Mouse (Mus musculus): Measurements from ENCODE around the gene Fbln5. TPM values are rescaled to one million over a fixed set of nuclear protein-coding genes. Genes with fewer than 3 reads are reported as not detected.

Gene Fbln5
- 10 to 100 TPM; 78.4 to 96.9 TPM for total RNA-seq (2021)
- long read RNA-seq, experiment 1, full-length matches to known transcripts, result 63 of 80 reads
- long read RNA-seq, experiment 1, partial matches to known transcripts, result 7 of 80 reads
- long read RNA-seq, experiment 1, other reads (novel, unspliced or antisense), result 10 of 80 reads
- long read RNA-seq, experiment 2, full-length matches to known transcripts, result 106 of 150 reads
- long read RNA-seq, experiment 2, partial matches to known transcripts, result 31 of 150 reads
- long read RNA-seq, experiment 2, other reads (novel, unspliced or antisense), result 13 of 150 reads

- DNase-seq (ENCODE audit: low spot score in 2 of 2), result peak in 1 of 2 experiments; percentile 11
Measured at GRCm38 (mm10) chr12:101818608-101819370, at the start of gene Fbln5. Fbln5 (minus strand) TSS chr12:101819055.

- no peak for DNase-seq (ENCODE audit: low spot score in 2 of 2)
Measured at GRCm38 (mm10) chr12:101862286-101862964, 43.6 kb upstream of the Fbln5 start.

- DNase-seq (ENCODE audit: low spot score in 2 of 2), result no peak
Measured at GRCm38 (mm10) chr12:101860256-101860655, 41.4 kb upstream of the Fbln5 start.

GRCm38 (mm10) chr12:101858011-101858410, 39.2 kb upstream of the Fbln5 start:
- DNase-seq (ENCODE audit: low spot score in 2 of 2), result no peak

GRCm38 (mm10) chr12:101854336-101854735, 35.5 kb upstream of the Fbln5 start:
- DNase-seq (ENCODE audit: low spot score in 2 of 2), result no peak

- DNase-seq (ENCODE audit: low spot score in 2 of 2), result no peak
Measured at GRCm38 (mm10) chr12:101851846-101852564, 33.1 kb upstream of the Fbln5 start.

GRCm38 (mm10) chr12:101851314-101851713, 32.5 kb upstream of the Fbln5 start:
- no peak for DNase-seq (ENCODE audit: low spot score in 2 of 2)

GRCm38 (mm10) chr12:101836546-101837274, 17.9 kb upstream of the Fbln5 start:
- DNase-seq (ENCODE audit: low spot score in 2 of 2), result no peak

- no peak for DNase-seq (ENCODE audit: low spot score in 2 of 2)
Measured at GRCm38 (mm10) chr12:101834715-101835114, 15.9 kb upstream of the Fbln5 start.

GRCm38 (mm10) chr12:101833776-101834175, 14.9 kb upstream of the Fbln5 start:
- no peak for DNase-seq (ENCODE audit: low spot score in 2 of 2)

GRCm38 (mm10) chr12:101833115-101833506, 14.3 kb upstream of the Fbln5 start:
- DNase-seq (ENCODE audit: low spot score in 2 of 2), result no peak

GRCm38 (mm10) chr12:101832179-101833114, 13.6 kb upstream of the Fbln5 start:
- no peak for DNase-seq (ENCODE audit: low spot score in 2 of 2)

GRCm38 (mm10) chr12:101831221-101831620, 12.4 kb upstream of the Fbln5 start:
- DNase-seq (ENCODE audit: low spot score in 2 of 2), result no peak

GRCm38 (mm10) chr12:101823161-101823560, 4.3 kb upstream of the Fbln5 start:
- DNase-seq (ENCODE audit: low spot score in 2 of 2), result no peak

- DNase-seq (ENCODE audit: low spot score in 2 of 2), result no peak
Measured at GRCm38 (mm10) chr12:101821596-101821995, 2.7 kb upstream of the Fbln5 start.

GRCm38 (mm10) chr12:101819570-101819969, 715 bp upstream of the Fbln5 start:
- no peak for DNase-seq (ENCODE audit: low spot score in 2 of 2)

GRCm38 (mm10) chr12:101818246-101818607, 628 bp downstream of the Fbln5 start:
- no peak for DNase-seq (ENCODE audit: low spot score in 2 of 2)

- DNase-seq (ENCODE audit: low spot score in 2 of 2), result no peak
Measured at GRCm38 (mm10) chr12:101816810-101817209, 2.0 kb downstream of the Fbln5 start.

GRCm38 (mm10) chr12:101815796-101816195, 3.1 kb downstream of the Fbln5 start:
- DNase-seq (ENCODE audit: low spot score in 2 of 2), result no peak

GRCm38 (mm10) chr12:101814423-101814822, 4.4 kb downstream of the Fbln5 start:
- DNase-seq (ENCODE audit: low spot score in 2 of 2), result no peak

Data from adrenal gland, postnatal 4 days (tissue).